In genomic region chr3:52574341-52574740, GRCm38 (mm10) we compare ENCODE assay signal across 21 mouse cellular contexts.
A peak's percentile ranks its signal among the peaks of the same experiment; 100 is the strongest.
DNase-seq lines count a peak whose midpoint lies in the region; ATAC-seq and TF ChIP-seq lines count a peak whose summit lies in the region.
"Had no signal": no experiment of that assay in that cellular context is flagged by ENCODE, and none has a peak within 500 bp of the region (broad histone marks: within the 10 kb centered on the region; RNA-seq: fewer than 3 reads in every experiment).

No protein-coding gene starts in this region.

- H3K27ac ChIP-seq in kidney, adult 2 months (ENCODE audit: insufficient read depth, low read depth, low read length) = no peak overlapping the region
- H3K27ac ChIP-seq in kidney, embryonic 15.5 days = no peak overlapping the region
- H3K27ac ChIP-seq in layer of hippocampus, adult 2 months = peak overlapping the region; percentile 16; the same call in 1 of the 2 replicates
- H3K27ac ChIP-seq in midbrain, embryonic 15.5 days = 0 out of 2 replicates have a peak overlapping the region, but pooled peaks have one; percentile 21
- no peak overlapping the region for H3K27ac ChIP-seq in midbrain, postnatal 0 days (ENCODE audit: low read depth, low read length)
- H3K27ac ChIP-seq: embryonic facial prominence, embryonic 13.5 days; embryonic facial prominence, embryonic 15.5 days; forebrain, embryonic 10.5 days; forebrain, embryonic 12.5 days had no signal

- H3K9ac ChIP-seq in kidney, embryonic 15.5 days = no peak overlapping the region
- no peak overlapping the region for H3K9ac ChIP-seq in midbrain, embryonic 15.5 days
- no peak overlapping the region for H3K9ac ChIP-seq in midbrain, postnatal 0 days (replicated peaks; ENCODE audit: low read length, poor library complexity, severe bottlenecking)
- H3K9ac ChIP-seq: embryonic facial prominence, embryonic 13.5 days; embryonic facial prominence, embryonic 15.5 days; forebrain, embryonic 12.5 days had no signal

- WGBS in kidney, adult 2 months = 74% methylated on average over 6 of the region's 6 CpGs
- WGBS in kidney, embryonic 15.5 days = 86% methylated on average over 6 of the region's 6 CpGs
- 92% methylated on average over 6 of the region's 6 CpGs for WGBS in midbrain, embryonic 15.5 days
- WGBS in midbrain, postnatal 0 days = 91% methylated on average over 6 of the region's 6 CpGs

- DNase-seq in kidney, adult 2 months = peak; percentile 30
- DNase-seq in layer of hippocampus, adult 2 months (ENCODE audit: low spot score in 2 of 2) = no peak
- no peak for DNase-seq in layer of hippocampus, adult 9-11 months
- DNase-seq in midbrain, postnatal 0 days (ENCODE audit: low spot score) = no peak
- DNase-seq: adrenal gland, adult 2 months; adrenal gland, postnatal 10 days; adrenal gland, postnatal 25 days; cerebellum, adult 11 months; cerebellum, adult 18-20 months; cerebellum, adult 8-10 months; cerebellum, adult 9-11 months; cerebellum, postnatal 14 days; cerebellum, postnatal 36 days; embryo, embryonic 11 days had no signal

- ATAC-seq in kidney, embryonic 15.5 days (replicated peaks; ENCODE audit: low FRiP score) = no peak
- no peak for ATAC-seq in midbrain, embryonic 15.5 days (replicated peaks)
- no peak for ATAC-seq in midbrain, postnatal 0 days (ENCODE audit: low FRiP score)

- no peaks in the 10 kb centered on the region for H3K36me3 ChIP-seq in kidney, adult 2 months (ENCODE audit: control insufficient read depth, insufficient read depth, low read length)
- H3K36me3 ChIP-seq in kidney, embryonic 15.5 days = no peaks in the 10 kb centered on the region
- no peaks in the 10 kb centered on the region for H3K36me3 ChIP-seq in midbrain, embryonic 15.5 days (replicated peaks)
- no peaks in the 10 kb centered on the region for H3K36me3 ChIP-seq in midbrain, postnatal 0 days (ENCODE audit: insufficient read depth, low read length)
- H3K36me3 ChIP-seq: embryonic facial prominence, embryonic 13.5 days; embryonic facial prominence, embryonic 15.5 days; forebrain, embryonic 10.5 days; forebrain, embryonic 12.5 days had no signal

- TF ChIP-seq POLR2A in kidney, adult 2 months (IDR thresholded peaks at IDR 0.05; ENCODE audit: low read depth, low read length) = no peak

- no peaks in the 10 kb centered on the region for H3K9me3 ChIP-seq in kidney, embryonic 15.5 days (replicated peaks)
- no peaks in the 10 kb centered on the region for H3K9me3 ChIP-seq in midbrain, embryonic 15.5 days
- H3K9me3 ChIP-seq in midbrain, postnatal 0 days (ENCODE audit: low read length) = no peaks in the 10 kb centered on the region
- H3K9me3 ChIP-seq: embryonic facial prominence, embryonic 13.5 days; embryonic facial prominence, embryonic 15.5 days; forebrain, embryonic 10.5 days; forebrain, embryonic 12.5 days had no signal

- H3K4me1 ChIP-seq in kidney, adult 2 months (ENCODE audit: control insufficient read depth, insufficient read depth, low read length) = no peaks in the 10 kb centered on the region
- no peaks in the 10 kb centered on the region for H3K4me1 ChIP-seq in kidney, embryonic 15.5 days
- H3K4me1 ChIP-seq in midbrain, embryonic 15.5 days = no peaks in the 10 kb centered on the region
- H3K4me1 ChIP-seq in midbrain, postnatal 0 days (ENCODE audit: insufficient read depth, low read length) = no peaks in the 10 kb centered on the region
- H3K4me1 ChIP-seq: embryonic facial prominence, embryonic 13.5 days; embryonic facial prominence, embryonic 15.5 days; forebrain, embryonic 10.5 days had no signal

- no peak overlapping the region for H3K4me3 ChIP-seq in kidney, adult 2 months (ENCODE audit: insufficient read depth, low read depth, low read length)
- no peak overlapping the region for H3K4me3 ChIP-seq in kidney, embryonic 15.5 days (replicated peaks)
- H3K4me3 ChIP-seq in layer of hippocampus, adult 2 months = no peak overlapping the region
- no peak overlapping the region for H3K4me3 ChIP-seq in midbrain, embryonic 15.5 days
- H3K4me3 ChIP-seq in midbrain, postnatal 0 days (ENCODE audit: low read depth, low read length) = no peak overlapping the region
- H3K4me3 ChIP-seq: embryonic facial prominence, embryonic 13.5 days; embryonic facial prominence, embryonic 15.5 days; erythroblast, embryonic 14.5 days; forebrain, embryonic 10.5 days; forebrain, embryonic 12.5 days had no signal

- TF ChIP-seq CTCF in kidney, adult 2 months (conservative IDR thresholded peaks at IDR 0.05; ENCODE audit: insufficient read depth, insufficient read length, low read depth, low read length) = no peak
- no peak for TF ChIP-seq CTCF in layer of hippocampus, adult 2 months (conservative IDR thresholded peaks at IDR 0.05)
- TF ChIP-seq CTCF in midbrain, postnatal 0 days (IDR thresholded peaks at IDR 0.05) = no peak

- no peaks in the 10 kb centered on the region for H3K27me3 ChIP-seq in kidney, adult 2 months (replicated peaks; ENCODE audit: control insufficient read depth, insufficient read depth, low read length)
- no peaks in the 10 kb centered on the region for H3K27me3 ChIP-seq in kidney, embryonic 15.5 days
- no peaks in the 10 kb centered on the region for H3K27me3 ChIP-seq in midbrain, embryonic 15.5 days (replicated peaks)
- no peaks in the 10 kb centered on the region for H3K27me3 ChIP-seq in midbrain, postnatal 0 days (ENCODE audit: insufficient read depth, low read length)
- H3K27me3 ChIP-seq: embryonic facial prominence, embryonic 13.5 days; embryonic facial prominence, embryonic 15.5 days; forebrain, embryonic 12.5 days had no signal

- no peak overlapping the region for H3K4me2 ChIP-seq in kidney, embryonic 15.5 days
- H3K4me2 ChIP-seq in midbrain, embryonic 15.5 days = no peak overlapping the region
- no peak overlapping the region for H3K4me2 ChIP-seq in midbrain, postnatal 0 days (ENCODE audit: low read depth, low read length, poor library complexity, severe bottlenecking)
- H3K4me2 ChIP-seq: embryonic facial prominence, embryonic 13.5 days; embryonic facial prominence, embryonic 15.5 days; forebrain, embryonic 12.5 days had no signal

Comparison
In these comparisons a context has a peak if more than half of its experiments do, and no peak if none do; other contexts are left out.
1. H3K27ac ChIP-seq: peak in layer of hippocampus, adult 2 months (single experiment) and midbrain, embryonic 15.5 days (single experiment); none in kidney, adult 2 months (single experiment), kidney, embryonic 15.5 days (single experiment) and midbrain, postnatal 0 days (single experiment).